Mouse (Mus musculus): ENCODE results near the gene Hoxc9.

DNA sequence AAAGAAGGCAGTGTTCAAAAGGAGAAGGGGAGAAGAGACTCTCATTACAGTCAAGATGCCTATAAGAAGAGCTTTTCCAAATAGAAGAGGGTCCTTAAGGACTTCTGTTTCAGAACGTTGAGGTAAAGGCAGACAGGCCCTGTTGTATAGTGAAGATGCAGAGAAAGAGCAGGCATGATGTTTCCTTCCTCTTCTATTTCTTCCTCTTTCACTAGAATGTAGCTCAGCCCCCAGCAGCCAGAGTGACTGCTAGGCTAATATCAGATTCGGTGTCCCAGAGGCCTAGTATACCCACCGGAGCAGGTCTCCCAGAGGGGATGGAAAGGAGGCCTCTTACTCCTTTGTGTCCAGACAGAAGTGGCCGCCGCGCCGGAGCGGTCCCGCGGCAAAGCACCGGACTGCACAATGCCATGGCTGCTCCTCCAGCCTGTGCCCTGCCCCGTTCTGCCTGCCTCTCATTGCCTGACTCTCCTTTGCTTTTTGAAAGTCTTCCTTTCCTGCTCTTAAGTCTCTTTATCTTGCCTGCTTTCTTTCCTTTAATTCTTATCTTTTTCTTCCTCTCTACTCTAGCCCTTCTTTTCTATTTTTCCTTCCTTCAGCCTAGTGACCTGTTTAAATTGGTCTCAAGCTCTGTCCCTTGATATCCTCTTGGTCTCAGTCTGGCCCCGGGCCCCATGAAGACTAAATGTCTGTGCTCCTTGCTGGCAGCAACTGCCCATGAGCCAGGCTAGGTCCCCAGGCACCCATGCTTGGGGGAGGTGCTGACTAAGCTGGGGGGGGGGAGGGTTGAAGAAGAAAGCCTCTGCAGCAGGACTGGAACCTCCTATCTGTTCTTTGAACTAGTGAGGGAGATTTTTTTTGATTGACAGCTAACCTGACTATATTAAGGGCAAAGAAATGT, 2.6 kb downstream of the Hoxc9 start:
- TF ChIP-seq CTCF (IDR thresholded peaks at IDR 0.05; ENCODE audit: borderline replicate concordance, extremely low read depth, insufficient read depth, insufficient read length): no peak
- TF ChIP-seq POLR2A (IDR thresholded peaks at IDR 0.05; ENCODE audit: borderline replicate concordance, extremely low read depth, insufficient read depth, insufficient read length, poor library complexity, severe bottlenecking): no peak

Measured in brain, embryonic 14.5 days (tissue).